Mouse (Mus musculus) heart, embryonic 14.5 days (tissue): ENCODE measurements around the gene Kank1. TPM values are rescaled to one million over a fixed set of nuclear protein-coding genes. Genes with fewer than 3 reads are reported as not detected.
A peak's percentile ranks its signal among the peaks of the same experiment; 100 is the strongest.

Experiments used
- ATAC-seq: fragments of 200-750 bp; cut with Nextera tagmentation; 2 replicates; pipeline ENCODE4 v1.8.0; 2017; ENCODE audit warnings: low read depth, moderate TSS enrichment; ENCODE audit not compliant: insufficient number of reproducible peaks, insufficient read depth, low FRiP score
- H3K27ac ChIP-seq, 2 experiments: fragments of 200-500 bp in 1 of 2; fragments of 300-500 bp in 1 of 2; sonication (generic) in 1 of 2; replicated peaks in 1 of 2; 2 replicates each; pipeline ENCODE4 v1.5.1; 2012 to 2014; ENCODE audit warnings: low read depth in 2 of 2, low read length in 2 of 2, control low read depth in 1 of 2, mild to moderate bottlenecking in 1 of 2, mixed read lengths in 1 of 2; ENCODE audit not compliant: control insufficient read depth in 1 of 2, insufficient read depth in 1 of 2
- H3K27me3 ChIP-seq: fragments of 300-500 bp; sonication (generic); 2 replicates; pipeline ENCODE4 v1.6.1; 2014; ENCODE audit warnings: mild to moderate bottlenecking, low read length, control low read depth; ENCODE audit not compliant: control insufficient read depth, insufficient read depth
- H3K36me3 ChIP-seq: fragments of 300-500 bp; sonication (generic); 2 replicates; pipeline ENCODE4 v1.6.1; 2014; ENCODE audit warnings: mild to moderate bottlenecking, control low read depth, low read length, mixed read lengths; ENCODE audit not compliant: control insufficient read depth, insufficient read depth
- H3K4me1 ChIP-seq, 2 experiments: fragments of 200-500 bp in 1 of 2; fragments of 300-500 bp in 1 of 2; sonication (generic) in 1 of 2; 2 replicates each; pipeline ENCODE4 v1.6.1; 2012 to 2014; ENCODE audit warnings: low read length in 2 of 2, control low read depth in 1 of 2, mixed read lengths in 1 of 2; ENCODE audit not compliant: control insufficient read depth in 2 of 2, insufficient read depth in 2 of 2
- H3K4me2 ChIP-seq: fragments of 300-500 bp; sonication (generic); 2 replicates; pipeline ENCODE4 v1.6.1; 2014; ENCODE audit warnings: mild to moderate bottlenecking, low read length
- H3K4me3 ChIP-seq, 2 experiments: fragments of 200-500 bp in 1 of 2; fragments of 300-500 bp in 1 of 2; sonication (generic) in 1 of 2; 2 replicates each; pipeline ENCODE4 v1.5.1; 2012 to 2014; ENCODE audit warnings: low read length in 2 of 2, mild to moderate bottlenecking in 2 of 2, control low read depth in 1 of 2, low read depth in 1 of 2, moderate library complexity in 1 of 2; ENCODE audit not compliant: control insufficient read depth in 1 of 2, insufficient read depth in 1 of 2
- H3K9ac ChIP-seq: fragments of 300-500 bp; sonication (generic); 2 replicates; pipeline ENCODE4 v1.6.1; 2014; ENCODE audit warnings: mild to moderate bottlenecking, low read length
- H3K9me3 ChIP-seq: fragments of 300-500 bp; sonication (generic); 2 replicates; pipeline ENCODE4 v1.6.1; 2016; ENCODE audit warnings: low read length, control low read depth; ENCODE audit not compliant: control insufficient read depth
- WGBS: fragments of 180-500 bp; shearing (Covaris S2); extraction: QIAGEN DNeasy Blood & Tissue Kit; methylation state at CpG from one replicate; pipeline ENCODE4 v1.1.7; 2014; 5-methylcytosine and 5-hydroxymethylcytosine counted together
- polyA plus RNA-seq: library from polyadenylated mRNA; unstranded; fragments of >200 nt; fragmentation: Nextera tagmentation; extraction: Ambion mirVana; gene quantifications from 2 replicates; pipeline ENCODE4 v1.2.1, GENCODE M21; 2014

The Kank1 gene
- polyA plus RNA-seq, 1 experiment from 2014 or later: 46.4 TPM

DNA sequence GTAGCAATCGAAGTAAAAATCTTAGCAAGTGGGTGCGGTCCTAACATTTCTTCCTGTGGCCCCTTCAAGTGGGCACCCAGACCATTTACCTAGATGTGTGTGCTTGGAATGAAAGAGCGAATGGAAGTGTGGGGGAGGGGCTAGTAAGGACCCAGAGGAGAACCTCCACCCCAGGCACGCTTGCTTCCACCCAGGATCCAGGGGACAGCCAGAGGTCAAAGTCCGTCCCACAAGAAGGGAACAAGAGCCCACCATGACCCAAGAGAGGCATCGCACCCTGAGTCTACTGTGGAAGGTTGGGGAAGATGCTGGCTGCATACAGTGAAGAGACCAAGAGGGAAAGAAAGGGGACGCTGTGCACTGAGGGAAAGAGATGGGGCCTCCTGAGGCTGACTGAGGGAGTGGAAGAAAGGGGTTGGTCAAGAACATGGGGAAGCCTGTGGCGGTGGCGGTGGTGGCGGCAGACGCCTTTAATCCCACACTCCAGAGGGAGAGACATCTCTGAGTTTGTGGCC, 28.1 kb upstream of the Kank1 start:
- Histone ChIP-seq H3K27me3 (peaks cover 3% of the 10 kb centered on the region; the same call in 1 of the 2 replicates), H3K9me3 (no peaks in the 10 kb centered on the region), H3K27ac (no peak overlapping the region), H3K9ac (no peak overlapping the region), H3K4me3 (no peak overlapping the region), H3K4me1 (peaks cover 9 to 13% of the 10 kb centered on the region in 2 experiments; a peak in 3 of 4 replicates), H3K4me2 (no peak overlapping the region), H3K36me3 (no peaks in the 10 kb centered on the region)
- no peak for ATAC-seq
- WGBS: 81% methylated on average over 11 of the region's 11 CpGs

DNA sequence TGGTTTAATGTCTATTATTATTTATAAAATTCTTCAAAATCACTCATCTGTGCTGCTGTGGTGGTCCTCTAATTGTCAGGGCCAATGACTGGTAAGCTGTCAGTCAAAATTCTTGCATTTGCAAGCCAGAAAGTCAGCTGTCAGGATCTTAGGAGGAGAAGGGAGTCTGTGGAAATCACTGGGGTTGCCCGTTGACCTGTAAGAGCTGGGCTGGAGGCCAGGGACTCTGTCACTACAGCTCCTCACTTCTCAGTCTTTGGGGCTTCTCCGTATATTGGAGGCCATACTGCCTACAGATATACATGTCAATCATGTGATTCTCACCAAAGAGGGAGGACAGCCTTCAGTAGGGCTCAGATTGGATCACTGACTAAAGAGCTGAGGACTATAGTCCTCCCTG, 16.2 kb upstream of the Kank1 start:
- WGBS: 59% methylated on average over 2 of the region's 2 CpGs
- ATAC-seq: no peak
- H3K9me3 ChIP-seq: no peaks in the 10 kb centered on the region
- H3K4me1 ChIP-seq: peaks cover 0 to 4% of the 10 kb centered on the region in 2 experiments; a peak in 2 of 4 replicates
- H3K27me3 ChIP-seq: no peaks in the 10 kb centered on the region
- H3K4me2 ChIP-seq: no peak overlapping the region
- H3K27ac ChIP-seq: no peak overlapping the region
- H3K36me3 ChIP-seq: no peaks in the 10 kb centered on the region
- no peak overlapping the region for H3K9ac ChIP-seq
- no peak overlapping the region for H3K4me3 ChIP-seq

DNA sequence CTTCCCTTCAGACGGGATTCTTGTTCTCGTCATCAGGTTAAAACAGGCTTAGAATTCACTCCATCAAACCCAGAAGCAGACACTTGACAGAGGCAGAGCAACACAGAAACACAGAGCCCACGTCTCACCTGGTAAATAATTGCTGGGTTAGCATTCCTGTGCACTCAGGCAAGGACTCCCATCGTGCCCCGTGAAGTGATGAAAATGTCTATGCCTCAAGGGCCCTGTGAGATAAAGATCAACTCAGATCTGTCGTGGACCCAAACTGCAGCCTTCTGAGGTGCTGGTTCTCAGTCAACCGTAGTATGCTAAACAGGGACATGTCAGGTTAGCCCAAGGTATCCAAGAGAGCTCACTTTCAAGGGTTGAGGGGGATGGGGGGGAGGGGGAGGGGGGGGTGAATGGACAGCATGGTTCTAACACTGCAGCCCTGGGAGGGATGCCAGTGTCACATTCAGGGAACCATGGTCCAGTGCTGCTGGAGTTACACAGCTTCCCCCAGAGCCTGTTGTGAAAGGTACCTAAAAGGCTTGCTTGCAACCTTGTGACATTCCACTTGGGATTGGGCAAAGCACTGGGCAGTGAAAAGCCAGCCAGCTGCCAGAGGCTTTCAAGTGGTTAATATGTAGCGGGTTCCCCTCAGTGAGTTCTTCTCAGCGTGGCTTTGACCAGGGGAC, 14.7 kb upstream of the Kank1 start:
- 60% methylated on average over 9 of the region's 9 CpGs for WGBS
- no peak overlapping the region for H3K27ac ChIP-seq
- no peaks in the 10 kb centered on the region for H3K36me3 ChIP-seq
- H3K9me3 ChIP-seq: no peaks in the 10 kb centered on the region
- H3K27me3 ChIP-seq: no peaks in the 10 kb centered on the region
- H3K9ac ChIP-seq: no peak overlapping the region
- peaks cover 0 to 4% of the 10 kb centered on the region in 2 experiments; a peak in 2 of 4 replicates for H3K4me1 ChIP-seq
- no peak for ATAC-seq
- no peak overlapping the region for H3K4me3 ChIP-seq
- 0 out of 2 replicates have a peak overlapping the region, but pooled peaks have one; percentile 13 for H3K4me2 ChIP-seq

DNA sequence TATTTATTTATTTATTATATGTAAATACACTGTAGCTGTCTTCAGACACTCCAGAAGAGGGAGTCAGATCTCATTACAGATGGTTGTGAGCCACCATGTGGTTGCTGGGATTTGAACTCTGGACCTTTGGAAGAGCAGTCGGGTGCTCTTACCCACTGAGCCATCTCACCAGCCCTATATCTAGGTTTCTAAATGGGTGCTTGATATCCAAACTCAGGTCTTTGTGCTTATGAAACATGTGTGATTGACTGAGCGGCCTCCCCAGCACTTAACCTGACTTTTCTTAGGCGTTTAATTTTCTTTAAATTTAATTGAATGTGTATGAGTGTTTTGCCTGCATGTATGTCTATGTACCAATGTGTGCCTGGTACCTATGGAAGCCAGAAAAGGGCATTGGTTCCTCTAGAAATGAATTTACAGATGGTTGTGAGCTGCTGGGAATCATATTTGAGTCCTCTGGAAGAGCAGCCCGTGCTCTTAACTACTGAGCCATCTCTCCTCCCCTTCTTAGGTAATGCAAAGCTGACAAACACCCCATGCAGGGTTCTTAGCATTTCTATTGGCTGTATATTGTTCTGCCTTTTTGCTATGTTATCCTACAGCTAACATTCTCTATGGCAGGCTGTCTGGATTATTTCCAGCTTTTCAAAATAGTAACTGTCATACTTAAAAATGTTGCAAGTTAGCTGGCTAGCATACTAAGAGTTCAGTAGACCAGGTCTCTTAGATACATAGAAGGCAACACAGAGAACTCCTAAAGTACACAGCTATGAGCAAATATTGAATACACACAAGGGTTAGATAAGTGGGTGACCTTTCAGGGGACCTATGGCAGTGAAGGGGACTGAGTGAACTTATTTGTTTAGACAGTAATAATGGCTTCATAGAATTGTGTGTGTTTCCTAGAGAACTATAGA, 6.5 kb upstream of the Kank1 start:
- peaks cover 2 to 14% of the 10 kb centered on the region in 2 experiments; a peak in 3 of 4 replicates for H3K4me1 ChIP-seq
- no peak overlapping the region for H3K4me3 ChIP-seq
- no peaks in the 10 kb centered on the region for H3K9me3 ChIP-seq
- H3K4me2 ChIP-seq: no peak overlapping the region
- no peak for ATAC-seq
- H3K36me3 ChIP-seq: no peaks in the 10 kb centered on the region
- WGBS: 74% methylated on average over 4 of the region's 4 CpGs
- H3K9ac ChIP-seq: no peak overlapping the region
- peak overlapping the region in 1 of 2 experiments; percentile 10; a peak in 1 of 4 replicates for H3K27ac ChIP-seq
- 0 out of 2 replicates have a peak, but pooled peaks cover 4% of the 10 kb centered on the region for H3K27me3 ChIP-seq

DNA sequence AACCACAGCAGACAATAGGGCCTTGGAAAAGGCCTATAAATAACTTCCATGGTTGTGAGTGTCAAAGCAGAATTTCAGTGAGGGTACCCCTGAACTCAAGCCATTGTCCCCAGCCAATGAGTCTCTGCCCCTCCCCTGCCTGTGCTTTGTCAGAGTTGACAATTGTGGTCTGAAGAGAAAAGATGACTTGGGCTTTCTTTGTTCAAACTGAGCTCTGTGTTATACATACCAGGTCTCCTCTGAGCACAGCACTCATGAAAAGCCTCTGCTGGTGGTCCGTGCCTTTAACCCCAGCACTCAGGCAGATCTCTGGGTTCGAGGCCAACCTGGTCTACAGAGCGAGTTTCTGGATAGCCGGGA, 5.8 kb upstream of the Kank1 start:
- Histone ChIP-seq H3K27me3 (0 out of 2 replicates have a peak, but pooled peaks cover 5% of the 10 kb centered on the region), H3K36me3 (no peaks in the 10 kb centered on the region), H3K27ac (peak overlapping the region; percentile 8 to 10; a peak in 1 of 4 replicates), H3K4me3 (no peak overlapping the region), H3K9me3 (no peaks in the 10 kb centered on the region), H3K4me1 (peaks cover 2 to 14% of the 10 kb centered on the region in 2 experiments; a peak in 3 of 4 replicates), H3K9ac (no peak overlapping the region), H3K4me2 (no peak overlapping the region)
- WGBS: 58% methylated on average over 4 of the region's 4 CpGs
- no peak for ATAC-seq

DNA sequence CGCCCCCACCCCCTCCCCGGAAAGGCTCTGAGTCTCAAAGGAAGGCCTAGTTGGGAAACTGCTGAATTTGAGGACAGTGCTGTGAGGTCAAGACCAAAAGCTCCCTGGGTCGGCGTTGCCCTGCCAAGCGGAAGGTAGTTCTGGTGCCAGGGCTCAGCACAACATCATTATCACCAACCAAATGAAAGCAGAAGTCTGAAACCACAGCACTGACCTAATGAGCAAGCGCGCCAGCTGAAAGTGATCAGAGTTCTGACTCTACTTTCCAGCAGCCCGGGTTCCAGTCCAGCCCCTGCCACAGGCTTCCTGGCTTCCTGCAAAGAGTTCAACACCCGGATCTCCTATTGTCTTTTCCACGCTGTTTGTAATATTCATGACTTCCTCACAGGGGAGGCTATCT, 4.7 kb upstream of the Kank1 start:
- peaks cover 5 to 14% of the 10 kb centered on the region in 2 experiments; a peak in 3 of 4 replicates for H3K4me1 ChIP-seq
- H3K4me3 ChIP-seq: no peak overlapping the region
- H3K9ac ChIP-seq: no peak overlapping the region
- WGBS: 73% methylated on average over 10 of the region's 10 CpGs
- no peak overlapping the region for H3K27ac ChIP-seq
- H3K27me3 ChIP-seq: 0 out of 2 replicates have a peak, but pooled peaks cover 5% of the 10 kb centered on the region
- no peaks in the 10 kb centered on the region for H3K9me3 ChIP-seq
- no peak overlapping the region for H3K4me2 ChIP-seq
- ATAC-seq: no peak
- H3K36me3 ChIP-seq: no peaks in the 10 kb centered on the region

DNA sequence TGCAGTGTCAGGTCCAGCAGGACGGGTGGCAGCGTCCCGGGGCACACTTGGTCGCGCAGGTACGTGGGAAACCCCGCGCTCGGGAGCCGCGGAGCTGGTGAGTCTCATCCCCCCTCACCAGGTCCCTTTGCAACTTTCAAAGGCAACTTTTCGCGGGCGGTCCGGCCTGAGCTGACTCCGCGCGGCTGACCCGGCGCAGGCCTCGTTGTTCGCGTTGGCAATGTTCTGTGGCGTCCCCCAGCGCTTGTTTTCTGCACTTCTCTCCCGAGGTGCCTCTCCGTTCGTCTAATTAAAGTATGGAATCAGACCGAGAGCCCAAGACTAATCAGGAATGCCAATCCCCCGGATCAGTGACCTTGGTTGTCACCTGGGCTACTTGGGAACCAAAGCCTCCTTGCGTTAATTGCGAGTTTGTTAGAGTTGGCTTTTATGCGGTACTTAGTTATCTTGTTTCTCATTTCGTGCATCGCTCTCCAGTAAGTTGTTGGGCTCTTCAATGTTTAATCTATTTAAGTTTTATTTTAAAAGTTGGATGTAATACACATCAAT, 791 bp downstream of the Kank1 start:
- WGBS: 1% methylated on average over 35 of the region's 35 CpGs

More for the DNA sequence above, 791 bp downstream of the Kank1 start:
- peak overlapping the region; percentile 70 to 85 for H3K27ac ChIP-seq
- H3K27me3 ChIP-seq: 0 out of 2 replicates have a peak, but pooled peaks cover 8% of the 10 kb centered on the region
- H3K4me3 ChIP-seq: peak overlapping the region; percentile 74 to 75
- peak; percentile 27; the same call in 1 of the 2 replicates for ATAC-seq
- H3K36me3 ChIP-seq: no peaks in the 10 kb centered on the region
- peaks cover 10 to 16% of the 10 kb centered on the region in 2 experiments for H3K4me1 ChIP-seq
- peak overlapping the region; percentile 85 for H3K4me2 ChIP-seq
- no peaks in the 10 kb centered on the region for H3K9me3 ChIP-seq
- H3K9ac ChIP-seq: peak overlapping the region; percentile 83
